Mouse (Mus musculus) R1 (cell line): Measurements from ENCODE around the gene Gpr83.
A peak's percentile ranks its signal among the peaks of the same experiment; 100 is the strongest.

Source experiments
- DNase-seq: peaks from one replicate; pipeline ENCODE4 v3.0.0-alpha.2; 2018; ENCODE audit warnings: low read depth, low spot score

Gene Gpr83

DNA sequence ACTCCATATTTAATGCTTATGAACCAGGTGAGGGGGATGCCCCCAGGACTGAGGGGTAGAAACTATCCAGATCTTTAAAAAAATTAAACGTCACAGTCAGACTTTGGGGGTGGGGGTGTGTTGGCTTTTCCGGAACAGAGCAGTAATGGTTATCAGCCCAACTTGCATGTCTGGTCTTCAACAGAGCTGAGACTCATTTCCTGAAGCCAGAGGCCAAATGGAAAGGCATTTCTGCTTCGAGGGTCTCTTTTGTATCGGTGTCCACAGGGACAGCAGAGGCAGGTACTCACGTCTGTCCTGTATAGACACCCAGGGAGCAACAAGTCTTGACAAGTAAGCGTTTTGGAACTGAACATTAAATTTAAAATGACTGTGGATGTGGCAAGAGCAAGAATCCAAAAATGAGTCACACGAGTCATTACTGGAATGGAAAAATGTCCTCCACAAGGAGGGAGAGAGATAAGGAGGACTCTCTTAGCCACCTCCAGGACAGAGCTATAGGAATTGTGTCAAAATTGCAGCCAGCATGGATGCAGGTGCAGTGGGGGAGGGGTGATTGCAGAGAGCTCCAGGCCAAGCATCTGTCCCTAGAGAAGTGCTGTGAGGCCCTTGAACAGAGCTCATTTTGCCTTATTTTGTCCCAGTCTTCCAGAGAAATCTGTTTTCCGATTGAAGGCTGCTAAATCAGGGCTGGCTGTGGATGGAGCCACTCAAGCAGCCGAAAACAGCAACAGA is 44.9 kb downstream of the Gpr83 start:
- DNase-seq, result no peak

DNA sequence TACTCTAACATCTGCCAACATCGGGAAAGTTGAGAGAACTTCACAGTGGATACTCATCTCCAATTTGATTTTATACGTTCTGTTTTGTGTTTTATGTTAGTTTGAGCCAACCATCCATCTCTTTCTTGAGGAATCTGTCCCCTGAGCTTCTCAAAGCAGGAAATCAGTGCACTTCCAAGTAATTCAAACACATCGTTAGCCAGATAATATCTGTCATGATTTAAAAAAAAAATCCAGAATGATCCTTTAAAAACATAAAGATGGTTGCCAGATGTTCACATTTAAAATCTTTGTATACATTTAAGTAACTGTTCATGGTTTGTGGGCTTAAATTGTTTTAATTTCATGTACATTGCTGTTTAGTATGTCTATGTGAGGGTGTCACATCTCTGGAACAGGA is 45.9 kb downstream of the Gpr83 start:
- DNase-seq, result no peak

DNA sequence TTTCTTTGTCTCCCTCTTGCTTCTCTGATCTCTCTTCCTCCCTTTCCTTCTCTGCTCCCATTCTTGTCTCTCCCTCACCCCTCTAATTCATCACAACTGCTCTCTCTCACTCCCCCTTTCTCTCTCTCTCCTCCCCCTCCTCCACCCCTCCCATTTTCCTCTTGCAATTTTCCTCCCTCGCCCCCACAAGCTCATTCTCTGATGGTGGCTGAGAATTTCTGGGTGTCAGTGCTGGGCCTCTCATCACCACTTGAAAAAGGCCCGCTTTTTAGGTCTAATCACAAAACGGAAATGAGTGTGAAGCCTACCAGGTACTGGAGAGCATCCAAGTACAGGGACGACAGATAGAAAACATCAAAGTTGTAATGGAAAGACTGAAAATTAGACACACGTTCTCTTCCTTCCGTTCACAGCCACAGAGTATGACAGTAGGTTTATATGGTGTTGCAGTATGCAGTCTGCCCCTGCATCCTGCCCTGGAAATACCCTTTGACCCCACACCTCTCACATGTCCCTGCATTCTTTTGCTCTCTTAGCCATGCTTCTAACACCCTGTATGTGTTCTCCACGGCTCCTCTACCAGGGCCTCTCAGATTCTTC is 47.9 kb downstream of the Gpr83 start:
- no peak for DNase-seq

DNA sequence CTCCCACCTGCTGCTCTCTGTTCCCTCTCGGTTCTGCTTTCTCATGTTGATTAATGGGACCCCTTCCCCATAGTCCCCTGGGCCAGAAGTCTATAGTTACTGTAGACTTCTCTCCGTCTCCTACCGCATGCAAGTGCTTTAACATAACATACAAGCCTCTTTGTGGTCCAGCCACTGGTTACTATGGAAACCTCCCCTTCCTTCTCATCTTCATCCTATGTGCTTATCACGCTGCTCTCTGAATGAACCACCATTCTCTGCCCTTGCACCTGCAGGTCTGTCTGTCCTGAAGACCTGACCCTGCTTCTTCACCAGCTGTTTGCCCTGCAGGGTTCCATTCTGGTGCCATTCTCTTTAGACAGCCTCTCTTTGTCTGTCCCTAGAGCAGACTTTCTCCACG is 50.0 kb downstream of the Gpr83 start:
- peak; percentile 15 for DNase-seq

DNA sequence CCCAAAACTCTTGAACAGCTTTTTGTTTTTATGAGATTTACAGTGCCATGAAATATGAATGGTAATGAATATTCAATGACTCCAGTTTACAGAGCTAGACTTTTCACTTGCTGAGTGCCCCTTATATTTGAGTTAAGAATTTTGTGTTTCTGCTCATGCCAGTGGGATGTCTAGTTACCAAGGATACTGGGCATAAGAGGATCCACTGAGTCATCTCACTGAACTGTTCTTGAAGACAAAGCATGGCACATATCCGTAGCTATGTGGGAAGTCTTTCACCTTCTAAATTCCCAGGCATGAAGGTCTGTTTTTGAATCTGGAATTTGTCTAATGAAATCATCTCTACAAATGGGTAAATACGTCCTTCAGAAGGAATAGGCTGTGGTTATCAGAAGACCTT is 52.0 kb downstream of the Gpr83 start:
- no peak for DNase-seq

DNA sequence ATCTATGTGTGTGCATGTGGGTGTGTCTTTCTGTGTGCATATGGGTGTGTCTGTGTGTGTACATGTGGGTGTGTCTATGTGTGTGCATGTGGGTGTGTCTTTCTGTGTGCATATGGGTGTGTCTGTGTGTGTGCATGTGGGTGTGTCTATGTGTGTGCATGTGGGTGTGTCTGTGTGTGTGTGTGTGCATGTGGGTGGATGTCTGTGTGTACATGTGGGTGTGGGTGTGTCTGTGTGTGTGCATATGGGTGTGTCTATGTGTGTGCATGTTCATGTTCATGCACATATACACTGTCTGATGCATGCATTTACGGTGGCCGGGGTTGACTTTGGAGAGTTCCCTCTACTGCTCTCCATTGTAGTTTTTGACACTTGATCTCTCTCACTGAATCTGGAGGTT is 57.7 kb downstream of the Gpr83 start:
- DNase-seq, result no peak

DNA sequence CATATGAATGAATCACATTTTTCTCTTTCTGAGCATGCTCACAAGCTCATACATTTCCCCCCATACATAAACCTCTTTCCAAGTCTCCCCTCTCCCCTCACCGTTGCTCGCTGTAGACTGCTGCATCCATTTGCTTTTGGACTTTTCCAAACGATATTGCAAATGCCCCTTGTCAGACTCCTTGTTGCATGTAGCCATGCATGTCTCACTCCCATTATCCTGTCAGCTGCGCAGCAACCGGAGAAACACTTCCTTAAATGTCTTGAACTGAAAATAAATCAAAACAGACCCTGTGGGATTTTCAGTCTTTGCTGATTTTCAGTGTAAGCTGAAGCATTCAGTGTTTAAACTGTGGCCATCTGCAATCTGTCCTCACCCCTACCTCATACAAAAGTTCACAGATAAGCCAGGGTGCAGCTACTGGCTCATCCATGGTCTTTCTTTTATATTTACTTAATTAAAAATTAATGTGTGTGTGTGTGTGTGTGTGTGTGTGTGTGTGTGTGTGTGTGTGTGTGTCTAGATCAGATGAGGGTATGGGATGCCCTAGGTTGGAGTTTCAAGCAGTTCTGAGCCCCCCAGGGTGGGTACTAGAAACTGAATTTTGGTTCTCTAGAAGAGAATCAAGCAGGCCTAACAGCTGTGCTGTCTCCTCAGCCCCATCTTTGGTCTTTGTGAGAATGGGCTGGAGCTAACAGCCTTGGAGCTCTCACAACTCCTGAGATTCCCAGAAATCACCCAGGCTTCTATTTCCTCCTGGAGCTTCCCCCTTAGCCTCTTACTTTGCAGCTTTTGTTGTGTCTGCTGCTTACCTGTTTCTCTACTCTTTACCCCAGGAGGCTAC is 59.0 kb downstream of the Gpr83 start:
- DNase-seq, result no peak
